Mouse (Mus musculus) cerebellum, adult 11 months (tissue): ENCODE results near the gene Tcf25.
"Not testable (repeated sequence)": the region's sequence is repeated elsewhere in the genome, so short reads cannot be mapped to it uniquely, and the experiment has no call there.

Source experiments
- DNase-seq: peaks from one replicate; pipeline ENCODE4 v3.0.0; 2022

Gene Tcf25

GRCm38 (mm10) chr8:123411781-123412327 lies 38.3 kb downstream of the Tcf25 start:
- peak; percentile 49 for DNase-seq

DNA sequence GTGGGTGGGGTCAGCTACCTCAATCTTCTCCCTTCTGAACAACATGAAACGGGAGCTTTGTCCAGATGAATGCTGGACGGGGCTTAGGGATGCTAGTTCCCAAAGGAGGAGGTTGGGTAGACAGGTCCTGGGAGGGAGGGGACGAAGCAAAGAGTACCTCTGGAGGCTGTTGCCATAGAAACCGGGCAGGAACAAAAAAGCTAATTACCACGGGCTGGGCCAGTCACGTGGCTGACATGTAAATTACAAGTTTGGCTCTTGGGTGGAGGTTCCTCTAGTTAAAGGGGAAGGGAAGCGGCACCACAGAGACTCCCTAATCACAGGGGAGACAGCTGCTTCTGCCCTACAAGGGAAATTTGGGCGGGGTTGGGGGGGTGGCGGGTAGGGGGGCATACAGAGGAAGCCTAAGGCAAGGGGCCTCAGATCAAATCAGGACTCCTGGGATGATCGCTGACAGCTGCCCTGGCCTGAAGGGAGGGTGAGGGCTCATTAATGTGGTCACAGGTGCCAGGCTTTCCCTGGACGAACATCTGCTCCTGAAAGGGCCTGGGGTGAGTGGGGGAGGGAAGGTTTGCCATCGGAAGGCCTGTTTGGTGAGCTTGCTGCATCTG lies 39.1 kb downstream of the Tcf25 start:
- DNase-seq = peak; percentile 53

DNA sequence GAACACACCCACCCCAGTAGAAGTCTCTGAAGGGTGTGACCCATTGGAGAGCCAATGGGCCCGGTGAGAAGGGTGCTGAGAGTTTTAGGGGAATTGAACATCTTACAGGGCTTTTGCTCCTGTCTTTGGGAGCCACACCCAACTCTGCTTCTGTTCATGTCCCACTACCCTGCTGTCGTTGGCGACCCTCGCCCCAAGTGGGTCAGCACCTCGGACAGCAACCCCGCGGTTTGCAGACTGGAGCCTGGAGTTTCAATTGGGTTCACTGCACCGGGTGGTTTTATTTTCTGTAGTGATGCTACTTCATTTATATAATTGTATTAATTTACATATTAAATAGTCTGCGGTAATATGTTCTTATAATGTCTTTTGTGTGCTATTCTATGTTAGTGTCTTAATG lies 40.7 kb downstream of the Tcf25 start:
- no peak for DNase-seq

GRCm38 (mm10) chr8:123414997-123415696 lies 41.6 kb downstream of the Tcf25 start:
- not testable (repeated sequence) for DNase-seq

DNA sequence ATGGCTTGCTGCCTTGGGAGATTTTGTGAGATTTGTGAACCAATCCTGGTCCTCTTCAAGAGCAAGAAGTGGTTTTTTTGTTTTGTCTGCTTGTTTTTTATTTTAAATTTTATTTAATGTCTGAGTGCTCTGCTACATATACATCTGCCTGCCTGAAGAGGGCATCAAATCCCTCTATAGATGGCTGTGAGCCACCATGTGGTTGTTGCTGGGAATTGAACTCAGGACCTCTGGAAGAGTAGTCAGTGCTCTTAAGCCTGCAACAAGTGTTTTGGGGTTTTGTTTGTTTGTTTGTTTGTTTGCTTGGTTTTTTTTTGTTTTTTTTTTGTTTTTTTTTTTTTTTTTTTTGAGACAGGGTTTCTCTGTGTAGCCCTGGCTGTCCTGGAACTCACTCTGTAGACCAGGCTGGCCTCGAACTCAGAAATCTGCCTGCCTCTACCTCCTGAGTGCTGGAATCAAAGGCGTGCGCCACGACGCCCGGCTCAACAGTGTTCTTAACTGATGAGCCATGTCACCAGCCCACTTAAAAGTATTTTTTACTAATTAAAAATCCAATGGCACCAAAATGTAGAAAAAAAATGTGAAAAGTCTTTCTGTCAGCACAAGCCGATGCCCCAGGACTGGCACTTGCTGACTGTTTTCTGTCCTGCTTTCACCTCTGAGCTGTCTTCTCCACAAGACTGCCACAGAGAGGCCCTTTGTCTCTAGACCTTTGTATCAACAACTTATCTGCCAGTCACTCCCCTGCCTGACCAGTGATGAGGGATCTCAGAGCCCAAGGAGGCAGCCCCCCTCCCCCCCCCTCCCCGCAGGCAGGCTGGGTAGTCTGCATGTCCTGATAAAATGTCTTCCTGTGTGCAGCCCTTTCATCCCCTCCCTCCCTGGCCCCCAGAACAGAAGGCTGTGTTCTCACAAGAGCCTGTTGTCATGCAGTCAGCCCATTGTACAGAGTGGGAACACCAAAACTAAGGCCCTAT lies 42.7 kb downstream of the Tcf25 start:
- no peak for DNase-seq

- DNase-seq = no peak
Measured at GRCm38 (mm10) chr8:123416944-123417555, 43.5 kb downstream of the Tcf25 start.

GRCm38 (mm10) chr8:123419711-123420110 lies 46.2 kb downstream of the Tcf25 start:
- DNase-seq = no peak

DNA sequence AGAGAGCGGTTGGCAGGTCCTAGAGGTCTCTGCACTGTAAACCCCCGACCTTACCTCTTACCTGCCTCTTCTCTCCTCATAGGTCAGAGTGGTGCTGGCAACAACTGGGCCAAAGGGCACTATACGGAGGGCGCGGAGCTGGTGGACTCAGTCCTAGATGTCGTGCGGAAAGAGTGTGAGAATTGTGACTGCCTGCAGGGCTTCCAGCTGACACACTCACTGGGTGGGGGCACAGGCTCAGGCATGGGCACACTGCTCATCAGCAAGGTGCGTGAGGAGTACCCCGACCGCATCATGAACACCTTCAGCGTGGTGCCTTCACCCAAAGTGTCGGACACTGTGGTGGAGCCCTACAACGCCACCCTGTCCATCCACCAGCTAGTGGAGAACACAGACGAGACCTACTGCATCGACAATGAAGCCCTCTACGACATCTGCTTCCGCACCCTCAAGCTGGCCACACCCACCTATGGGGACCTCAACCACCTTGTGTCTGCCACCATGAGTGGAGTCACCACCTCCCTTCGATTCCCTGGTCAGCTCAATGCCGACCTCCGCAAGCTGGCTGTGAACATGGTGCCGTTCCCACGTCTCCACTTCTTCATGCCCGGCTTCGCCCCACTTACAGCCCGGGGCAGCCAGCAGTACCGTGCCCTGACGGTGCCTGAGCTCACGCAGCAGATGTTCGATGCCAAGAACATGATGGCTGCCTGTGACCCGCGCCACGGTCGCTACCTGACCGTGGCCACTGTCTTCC lies 47.1 kb downstream of the Tcf25 start:
- no peak for DNase-seq

DNA sequence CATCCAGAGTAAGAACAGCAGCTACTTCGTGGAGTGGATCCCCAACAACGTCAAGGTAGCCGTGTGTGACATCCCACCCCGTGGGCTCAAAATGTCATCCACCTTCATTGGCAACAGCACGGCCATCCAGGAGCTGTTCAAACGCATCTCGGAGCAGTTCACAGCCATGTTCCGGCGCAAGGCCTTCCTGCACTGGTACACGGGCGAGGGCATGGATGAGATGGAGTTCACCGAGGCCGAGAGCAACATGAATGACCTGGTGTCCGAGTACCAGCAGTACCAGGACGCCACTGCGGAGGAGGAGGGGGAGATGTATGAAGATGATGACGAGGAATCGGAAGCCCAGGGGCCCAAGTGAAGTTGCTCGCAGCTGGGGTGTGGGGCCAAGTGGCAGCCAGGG lies 47.8 kb downstream of the Tcf25 start:
- no peak for DNase-seq

DNA sequence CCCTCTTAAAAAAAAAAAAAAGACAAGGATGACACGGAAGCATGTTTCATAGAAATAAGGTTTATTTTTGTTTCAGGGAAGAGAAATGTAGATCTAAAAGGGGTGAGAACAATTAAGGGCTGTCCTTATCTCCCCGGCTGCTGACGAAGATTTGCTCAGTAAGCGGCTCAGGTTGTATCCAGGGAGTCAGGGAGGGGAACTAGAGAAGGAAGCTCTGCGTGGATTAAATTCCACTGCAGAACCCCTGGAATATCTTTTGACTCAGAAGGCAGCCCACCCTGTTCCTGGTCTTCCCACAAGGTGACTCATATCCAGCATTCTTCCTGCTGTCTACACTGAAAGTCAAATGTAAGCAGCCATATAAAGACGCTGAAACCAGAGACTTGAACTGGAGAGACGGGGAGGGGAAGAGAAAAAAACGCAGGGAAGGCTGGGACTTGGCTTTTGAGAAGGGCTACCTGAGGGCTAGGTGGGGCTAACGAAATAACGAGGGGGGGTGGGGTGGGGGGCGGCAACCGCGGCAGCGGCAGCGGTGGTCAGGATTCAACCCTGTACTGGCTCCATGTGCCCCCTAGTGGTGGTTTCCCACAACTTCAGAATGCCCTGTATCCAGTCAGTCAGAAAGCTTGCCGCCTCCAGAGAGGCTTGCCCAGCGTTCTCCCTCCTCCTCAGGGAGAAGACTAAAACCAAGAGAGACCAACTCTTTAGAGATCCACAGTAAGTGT lies 48.7 kb downstream of the Tcf25 start:
- DNase-seq = peak; percentile 75

DNA sequence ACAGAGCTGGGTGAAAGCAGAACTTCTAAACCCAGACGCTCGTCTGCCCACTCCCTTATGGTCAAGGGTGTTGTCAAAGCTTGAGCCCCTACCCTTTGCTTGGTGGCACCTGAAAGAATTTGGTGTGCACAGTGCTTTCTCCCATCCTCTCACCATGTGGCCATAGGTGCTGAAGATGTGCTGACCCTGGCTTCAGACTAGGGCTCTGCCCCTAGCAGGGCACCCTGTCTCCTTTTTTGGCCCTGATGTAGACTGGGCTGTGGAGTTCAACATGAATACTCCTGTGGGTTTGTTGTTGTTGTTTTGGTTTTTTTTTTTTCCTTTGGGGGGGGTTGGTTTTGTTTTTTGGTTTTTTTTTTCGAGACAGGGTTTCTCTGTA lies 49.2 kb downstream of the Tcf25 start:
- DNase-seq = no peak

GRCm38 (mm10) chr8:123423441-123423840 lies 49.9 kb downstream of the Tcf25 start, which contains the start of gene Def8:
Gene Def8, plus strand, starts transcription at chr8:123423527.
- DNase-seq = no peak

DNA sequence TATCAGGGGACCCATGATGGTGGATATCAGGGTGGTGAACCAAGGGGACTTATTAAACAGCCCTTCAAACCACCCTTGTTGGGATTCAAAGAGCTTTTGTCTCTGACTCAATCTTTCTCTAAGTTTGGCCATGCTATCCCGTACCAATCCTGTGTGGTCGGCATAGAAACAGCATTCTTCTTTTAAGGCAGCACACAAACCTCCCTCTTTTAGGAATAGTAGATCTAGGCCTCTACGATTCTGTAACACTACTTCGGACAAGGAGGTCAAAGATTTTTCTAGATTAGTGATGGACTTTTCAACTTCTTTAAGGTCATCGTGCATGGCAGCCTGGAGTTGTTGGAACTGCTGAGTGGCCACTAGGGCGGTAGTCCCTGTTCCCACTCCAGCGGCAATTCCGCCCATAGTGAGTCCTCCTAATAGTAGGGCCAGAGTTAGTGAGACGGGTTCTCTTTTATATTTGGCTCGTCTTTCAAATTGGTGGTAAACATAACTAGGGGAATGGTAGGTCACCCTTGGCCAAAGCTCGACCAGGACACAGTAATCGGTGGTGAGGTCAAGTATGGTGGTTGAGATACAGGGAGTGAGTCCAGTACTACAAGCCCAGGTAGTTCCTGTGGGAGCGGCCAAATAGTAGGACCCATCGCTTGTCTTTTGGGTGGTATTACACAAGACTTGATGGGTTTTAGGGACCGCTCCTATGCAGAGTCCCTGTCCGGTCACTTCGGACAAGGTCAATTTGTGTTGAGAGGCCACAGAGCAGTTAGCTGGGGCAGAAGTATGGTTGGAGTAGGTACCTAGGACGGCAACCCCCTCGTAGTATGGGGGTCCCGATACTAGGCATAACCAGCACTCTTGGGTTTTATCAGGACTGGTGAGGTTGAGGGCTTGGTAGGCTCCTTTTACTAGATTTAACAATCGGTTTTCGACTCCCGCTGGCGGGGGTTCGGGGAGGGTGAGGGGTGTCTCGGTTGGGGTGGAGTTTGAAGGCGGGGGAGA lies 53.3 kb downstream of the Tcf25 start:
- DNase-seq = no peak

DNA sequence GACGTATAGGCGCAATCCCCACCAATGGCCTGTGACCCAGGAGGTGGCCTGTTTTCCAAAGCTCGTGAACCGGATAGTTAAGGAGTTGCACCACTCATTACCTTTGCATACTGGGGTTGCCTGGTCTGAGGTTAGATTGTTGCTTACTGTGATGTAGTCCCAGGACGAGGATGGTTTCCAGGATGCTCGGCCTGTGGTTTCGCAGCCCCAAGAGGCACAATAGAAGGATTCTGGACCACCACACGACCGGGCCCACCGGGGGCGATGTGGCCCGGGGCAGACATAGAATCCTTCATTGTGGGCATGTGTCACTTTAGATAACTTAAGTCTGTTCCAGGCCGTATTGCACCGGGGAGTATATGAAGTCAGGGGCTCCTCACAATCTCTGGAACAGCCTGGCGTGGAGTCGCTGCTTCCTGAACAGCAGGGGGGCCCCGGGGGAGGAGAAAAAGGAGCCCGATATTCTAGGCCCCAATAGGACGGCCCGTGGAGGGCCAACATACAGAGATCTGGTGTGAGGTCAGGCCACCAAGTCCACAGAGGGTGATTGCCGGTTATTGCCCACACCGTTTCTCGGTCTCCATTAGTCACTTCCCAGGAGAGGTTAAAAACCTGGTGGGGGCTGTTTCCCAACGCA lies 54.2 kb downstream of the Tcf25 start:
- DNase-seq = no peak

GRCm38 (mm10) chr8:123428343-123428893 lies 54.9 kb downstream of the Tcf25 start:
- no peak for DNase-seq

GRCm38 (mm10) chr8:123428939-123429721 lies 55.6 kb downstream of the Tcf25 start:
- no peak for DNase-seq

- not testable (repeated sequence) for DNase-seq
Measured at GRCm38 (mm10) chr8:123429722-123430013, 56.1 kb downstream of the Tcf25 start.

DNA sequence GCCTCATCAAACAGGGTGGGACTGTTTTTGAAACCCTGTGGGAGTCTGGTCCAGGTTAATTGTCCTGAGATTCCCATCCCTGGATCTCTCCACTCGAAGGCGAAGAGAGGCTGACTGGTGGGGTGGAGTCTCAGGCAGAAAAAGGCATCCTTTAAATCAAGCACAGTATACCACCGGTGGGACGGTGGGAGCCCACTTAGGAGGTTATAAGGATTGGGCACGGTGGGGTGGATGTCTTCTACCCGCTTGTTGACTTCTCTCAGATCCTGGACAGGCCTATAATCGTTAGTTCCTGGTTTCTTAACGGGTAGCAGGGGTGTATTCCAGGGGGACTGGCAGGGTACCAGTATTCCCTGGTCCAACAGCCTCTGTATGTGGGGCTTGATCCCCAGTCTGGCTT lies 57.4 kb downstream of the Tcf25 start:
- DNase-seq = not testable (repeated sequence)
